Mouse (Mus musculus) gonadal fat pad, adult 2 months (tissue): ENCODE measurements around the gene Slc16a3. TPM values are rescaled to one million over a fixed set of nuclear protein-coding genes. Genes with fewer than 3 reads are reported as not detected.

Experiments
- DNase-seq: peaks from one replicate; pipeline ENCODE4 v3.0.0-alpha.2; 2012; ENCODE audit warnings: low read depth
- polyA plus RNA-seq: library from polyadenylated mRNA; depleted of rRNA; stranded (reverse); fragments of >200 nt; gene quantifications from 2 replicates; pipeline ENCODE4 v1.2.3, GENCODE M21; 2012

Slc16a3 gene
- polyA plus RNA-seq, 1 experiment = 18.7 TPM

DNA sequence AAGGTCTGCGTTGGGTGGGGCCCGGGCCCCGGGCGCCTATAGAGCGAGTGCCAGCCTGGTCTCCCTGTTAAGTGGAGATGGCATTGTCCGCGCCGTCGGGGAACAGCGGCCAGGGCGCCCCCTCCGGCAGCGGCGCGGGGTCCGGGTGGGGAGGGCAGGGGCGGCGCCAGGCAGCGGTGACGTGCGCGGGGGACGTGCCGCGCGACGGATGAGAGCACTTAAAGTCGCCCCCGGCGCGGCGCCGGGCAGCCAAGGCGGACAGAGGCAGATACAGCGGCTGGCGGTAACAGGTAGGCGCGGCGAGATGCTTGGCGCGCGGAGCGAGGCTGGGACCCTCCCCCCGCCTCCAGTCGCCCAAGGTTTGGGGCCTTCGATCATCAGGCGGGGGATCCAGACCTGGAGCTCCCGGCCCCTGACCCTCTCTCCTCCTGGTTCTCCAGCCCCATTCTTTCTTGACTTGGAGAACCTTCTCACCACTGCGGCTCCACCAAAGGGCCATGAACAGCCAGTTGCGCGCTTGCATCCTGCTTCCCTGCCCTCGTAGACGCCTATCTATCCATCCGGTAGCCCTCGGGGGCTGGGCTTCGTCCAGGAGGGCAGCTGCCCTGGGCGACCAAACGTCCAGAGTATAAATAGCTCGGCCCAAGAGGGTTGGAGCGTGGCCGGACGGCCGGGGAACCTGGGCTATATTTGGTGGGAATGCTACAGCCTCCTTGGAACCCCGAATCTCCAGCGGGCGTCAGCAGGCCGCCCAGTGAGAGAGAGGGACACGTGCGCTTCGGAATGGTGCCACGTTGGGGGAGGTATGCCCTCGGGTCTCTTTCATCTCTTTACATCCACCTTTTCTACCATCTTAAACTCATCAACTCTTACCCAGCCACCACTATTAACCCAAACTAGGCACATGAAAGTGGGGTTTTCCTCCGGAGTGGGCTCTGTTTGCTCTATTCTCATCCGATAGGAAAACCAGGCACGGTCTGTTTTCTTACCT is 876 bp downstream of the Slc16a3 start:
- no peak for DNase-seq

- no peak for DNase-seq
Measured at GRCm38 (mm10) chr11:120949863-120950262, 1.6 kb downstream of the Slc16a3 start.

GRCm38 (mm10) chr11:120950281-120951202 is 2.3 kb downstream of the Slc16a3 start:
- DNase-seq = no peak

GRCm38 (mm10) chr11:120951237-120951636 is 3.0 kb downstream of the Slc16a3 start:
- DNase-seq = no peak

- DNase-seq = no peak
Measured at GRCm38 (mm10) chr11:120951731-120952730, 3.8 kb downstream of the Slc16a3 start.

DNA sequence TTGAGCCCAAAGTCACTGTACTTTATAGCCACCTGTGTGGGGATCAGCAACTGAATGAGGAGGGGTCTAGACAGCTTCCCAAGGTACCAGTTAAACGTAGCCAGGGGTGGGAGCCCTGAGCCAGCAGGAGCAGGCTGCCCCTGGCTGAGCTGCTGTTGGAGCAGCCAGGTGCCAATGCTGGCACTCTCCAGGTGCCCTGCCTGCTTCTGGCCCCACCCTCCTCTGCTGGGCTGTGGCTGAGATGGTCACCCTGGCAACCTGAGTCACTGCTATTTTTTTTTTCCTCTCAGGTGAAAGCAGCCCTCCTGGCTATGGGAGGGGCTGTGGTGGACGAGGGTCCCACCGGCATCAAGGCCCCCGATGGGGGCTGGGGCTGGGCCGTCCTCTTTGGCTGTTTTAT is 6.7 kb downstream of the Slc16a3 start:
- DNase-seq = no peak

- no peak for DNase-seq
Measured at GRCm38 (mm10) chr11:120955701-120956100, 7.4 kb downstream of the Slc16a3 start.

GRCm38 (mm10) chr11:120957052-120957451 is 8.8 kb downstream of the Slc16a3 start:
- DNase-seq = no peak

DNA sequence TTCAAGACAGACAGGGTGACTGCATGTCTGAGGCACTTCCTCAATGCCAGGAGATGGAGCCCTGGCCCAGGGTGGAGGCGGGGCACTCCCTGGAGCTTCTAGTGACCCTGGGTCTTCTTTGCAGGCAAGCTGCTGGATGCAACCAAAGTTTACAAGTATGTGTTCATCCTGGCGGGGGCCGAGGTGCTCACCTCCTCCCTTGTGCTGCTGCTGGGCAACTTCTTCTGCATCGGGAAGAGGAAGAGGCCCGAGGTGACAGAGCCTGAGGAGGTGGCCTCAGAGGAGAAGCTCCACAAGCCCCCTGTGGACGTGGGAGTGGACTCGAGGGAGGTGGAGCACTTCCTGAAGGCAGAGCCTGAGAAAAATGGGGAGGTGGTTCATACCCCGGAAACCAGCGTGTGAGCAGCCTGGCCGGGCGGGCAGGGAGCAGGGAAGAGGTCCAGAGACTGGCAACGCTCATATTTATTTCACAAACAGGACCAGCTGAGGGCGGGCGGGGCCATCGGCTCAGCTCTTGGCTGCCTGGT is 9.5 kb downstream of the Slc16a3 start:
- no peak for DNase-seq

- no peak for DNase-seq
Measured at GRCm38 (mm10) chr11:120959066-120959465, 10.8 kb downstream of the Slc16a3 start.

- no peak for DNase-seq
Measured at GRCm38 (mm10) chr11:120959564-120959963, 11.3 kb downstream of the Slc16a3 start.

DNA sequence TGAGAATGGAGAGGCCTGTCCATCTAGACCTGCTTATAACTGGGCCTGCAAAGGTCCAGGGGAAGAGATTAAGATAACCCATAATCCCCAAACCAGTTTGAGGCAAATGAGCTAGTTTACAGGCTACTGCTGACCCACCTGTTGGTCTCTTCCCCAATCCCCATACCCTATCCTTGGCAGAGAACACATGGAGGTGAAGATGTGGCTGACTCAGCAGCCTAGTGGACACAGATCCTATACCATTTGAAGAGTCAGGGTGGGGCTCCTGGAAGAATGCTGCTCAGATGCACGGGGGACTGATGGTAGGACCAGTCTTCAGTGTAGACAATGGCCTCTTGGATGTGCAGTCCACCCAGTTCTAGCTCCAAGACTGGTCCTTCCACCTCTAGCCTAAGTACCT is 12.0 kb downstream of the Slc16a3 start:
- DNase-seq = no peak

GRCm38 (mm10) chr11:120961594-120961993 is 13.3 kb downstream of the Slc16a3 start:
- DNase-seq = no peak

GRCm38 (mm10) chr11:120962050-120962771 is 13.9 kb downstream of the Slc16a3 start:
- DNase-seq = no peak

GRCm38 (mm10) chr11:120962909-120963308 is 14.6 kb downstream of the Slc16a3 start:
- DNase-seq = no peak

- DNase-seq = no peak
Measured at GRCm38 (mm10) chr11:120964195-120965157, 16.2 kb downstream of the Slc16a3 start.

DNA sequence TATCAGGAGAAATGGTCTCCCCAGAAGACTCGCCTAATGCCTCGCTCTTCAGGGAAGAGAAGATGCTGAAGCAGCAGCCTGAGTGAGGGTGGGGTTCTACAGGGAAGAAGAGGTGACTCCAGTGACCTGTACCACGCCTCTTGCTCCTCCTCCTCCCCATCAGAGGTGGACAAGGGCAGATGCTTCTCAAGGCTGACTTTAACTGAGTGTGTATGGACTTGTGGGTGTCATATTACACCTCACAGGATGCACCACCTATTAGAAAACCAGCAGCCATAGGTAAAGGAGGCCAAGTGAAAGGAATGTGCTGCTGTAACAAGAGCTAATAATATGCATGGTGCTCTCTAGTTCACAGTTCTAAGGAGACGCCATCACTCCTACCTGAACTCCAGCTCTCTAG is 17.3 kb downstream of the Slc16a3 start:
- DNase-seq = no peak

- no peak for DNase-seq
Measured at GRCm38 (mm10) chr11:120969742-120970141, 21.5 kb downstream of the Slc16a3 start.

DNA sequence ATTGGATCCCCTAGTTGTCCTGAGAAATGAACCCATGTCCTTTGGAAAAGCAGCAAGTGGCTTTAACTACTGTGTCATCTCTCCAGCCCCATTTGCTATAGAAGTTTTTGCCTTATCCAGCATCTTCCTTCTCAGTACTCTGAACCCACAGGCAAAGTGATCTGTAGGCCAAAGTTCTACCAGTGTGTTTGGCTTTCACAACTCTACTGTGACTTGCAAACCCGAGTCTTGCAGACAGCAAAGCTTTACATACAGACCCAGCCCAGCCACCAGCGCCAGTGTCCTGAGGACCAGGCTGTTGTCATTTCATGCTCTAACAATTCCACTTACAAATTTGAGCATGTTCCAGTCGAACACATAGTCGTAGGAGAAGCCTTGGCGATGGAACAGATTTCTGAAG is 23.0 kb downstream of the Slc16a3 start:
- no peak for DNase-seq
